8 mouse cellular contexts compared by ENCODE assay signal in the genomic region with DNA sequence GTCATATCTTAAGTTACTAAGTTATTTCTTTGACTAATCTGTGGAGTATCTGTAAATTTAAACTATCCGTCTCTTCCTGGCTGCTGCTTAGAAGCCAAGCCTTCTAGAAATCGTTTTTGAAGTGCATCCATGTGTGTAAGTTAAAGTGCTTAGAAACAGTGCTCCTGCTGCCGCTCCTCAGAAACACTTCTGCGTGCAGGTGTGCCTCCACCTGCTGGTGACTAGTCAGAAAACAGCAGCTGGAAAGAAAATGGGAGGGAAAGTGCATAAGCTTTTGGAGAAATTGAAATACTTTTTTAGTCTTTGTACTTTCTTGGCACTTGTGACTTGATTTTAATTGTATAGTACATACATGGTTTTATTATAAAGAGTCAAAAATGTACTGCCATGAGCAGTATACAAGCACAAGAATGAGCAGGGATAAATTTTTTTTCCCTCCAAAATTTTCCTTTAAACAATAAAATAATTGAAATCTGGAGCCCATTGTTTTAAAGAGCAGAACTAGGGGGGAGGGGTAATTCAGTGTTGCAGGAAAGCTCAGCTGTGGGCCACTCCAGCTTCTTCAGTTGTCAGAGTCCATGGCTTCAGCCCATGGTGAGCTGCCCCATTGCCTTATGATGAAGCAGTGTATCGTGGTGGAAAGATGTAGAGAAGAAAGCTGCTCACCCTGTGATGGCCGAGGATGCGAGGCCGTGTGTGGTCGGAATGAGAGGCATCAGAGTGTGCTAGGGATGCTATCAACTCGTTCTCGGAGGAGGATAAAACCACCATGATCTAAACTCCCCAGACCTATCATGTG. TPM values are rescaled to one million over a fixed set of nuclear protein-coding genes. Genes with fewer than 3 reads are reported as not detected.
DNase-seq lines count a peak whose midpoint lies in the region; TF ChIP-seq lines count a peak whose summit lies in the region.
"Had no signal": no experiment of that assay in that cellular context is flagged by ENCODE, and none has a peak within 500 bp of the region (broad histone marks: within the 10 kb centered on the region; RNA-seq: fewer than 3 reads in every experiment).

No protein-coding gene starts in this region.

- peak; percentile 60 for TF ChIP-seq CTCF in kidney, adult 2 months (conservative IDR thresholded peaks at IDR 0.05; ENCODE audit: insufficient read depth, insufficient read length, low read depth, low read length)

- WGBS in kidney, adult 2 months, result 70% methylated on average over 11 of the region's 11 CpGs

- no peaks in the 10 kb centered on the region for H3K36me3 ChIP-seq in kidney, adult 2 months (ENCODE audit: control insufficient read depth, insufficient read depth, low read length)
- H3K36me3 ChIP-seq in ES-E14 (ENCODE audit: control insufficient read depth, insufficient read depth, low read length, poor library complexity, severe bottlenecking), result peaks cover 5% of the 10 kb centered on the region

- H3K4me3 ChIP-seq in kidney, adult 2 months (ENCODE audit: insufficient read depth, low read depth, low read length), result no peak overlapping the region
- H3K4me3 ChIP-seq in ES-E14 (ENCODE audit: insufficient read depth in 1 of 2, low read depth in 1 of 2, low read length in 2 of 2, poor library complexity in 1 of 2, severe bottlenecking in 1 of 2), result no peak overlapping the region
- H3K4me3 ChIP-seq: limb, embryonic 12.5 days had no signal

- H3K27me3 ChIP-seq in kidney, adult 2 months (replicated peaks; ENCODE audit: control insufficient read depth, insufficient read depth, low read length), result no peaks in the 10 kb centered on the region
- H3K27me3 ChIP-seq: limb, embryonic 12.5 days had no signal

- no peaks in the 10 kb centered on the region for H3K9me3 ChIP-seq in ES-E14 (ENCODE audit: control insufficient read depth, insufficient read depth, low read depth, low read length)
- H3K9me3 ChIP-seq: limb, embryonic 12.5 days had no signal

- no peak for TF ChIP-seq POLR2A in kidney, adult 2 months (IDR thresholded peaks at IDR 0.05; ENCODE audit: low read depth, low read length)

- no peak overlapping the region for H3K27ac ChIP-seq in kidney, adult 2 months (ENCODE audit: insufficient read depth, low read depth, low read length)
- no peak overlapping the region for H3K27ac ChIP-seq in ES-E14 (ENCODE audit: insufficient read depth, low read depth, low read length, poor library complexity, severe bottlenecking)
- H3K27ac ChIP-seq: limb, embryonic 12.5 days had no signal

- DNase-seq in kidney, adult 2 months, result peak; percentile 29
- DNase-seq in kidney, adult 11 months, result no peak
- peak; percentile 35 for DNase-seq in A20 (ENCODE audit: low read depth, low spot score)
- DNase-seq in ES-E14 (ENCODE audit: low read depth, low spot score), result peak; percentile 20
- DNase-seq in kidney, postnatal 14 days, result peak; percentile 26
- no peak for DNase-seq in gastrocnemius, postnatal 10 days
- DNase-seq in ovary, postnatal 10 days (ENCODE audit: low spot score), result no peak

- in situ Hi-C loops in ES-E14 (cut with MboI; ENCODE audit: low sequenced_read_pairs in 2 of 2, unreplicated experiment in 2 of 2), result no loop called here

- H3K9ac ChIP-seq in ES-E14 (ENCODE audit: insufficient read depth, low read depth, low read length, poor library complexity, severe bottlenecking), result no peak overlapping the region
- H3K9ac ChIP-seq: limb, embryonic 12.5 days had no signal

- H3K4me1 ChIP-seq in kidney, adult 2 months (ENCODE audit: control insufficient read depth, insufficient read depth, low read length), result no peaks in the 10 kb centered on the region
- no peaks in the 10 kb centered on the region for H3K4me1 ChIP-seq in ES-E14 (ENCODE audit: control insufficient read depth in 2 of 2, insufficient read depth in 2 of 2, low read length in 2 of 2, poor library complexity in 1 of 2)

TF ChIP-seq in ES-E14, 5 proteins besides CTCF, POLR2A, EP300 and RAD21:
- TF ChIP-seq CHD2 (IDR thresholded peaks at IDR 0.05; ENCODE audit: low read depth, low read length) (no peak), MAFK (IDR thresholded peaks at IDR 0.05; ENCODE audit: insufficient read depth, low read depth, low read length) (no peak), HCFC1 (IDR thresholded peaks at IDR 0.05; ENCODE audit: borderline replicate concordance, insufficient read depth, low read length) (no peak), ZNF384 (IDR thresholded peaks at IDR 0.05; ENCODE audit: low read depth, low read length) (no peak), ZC3H11A (IDR thresholded peaks at IDR 0.05; ENCODE audit: borderline replicate concordance, low read depth, low read length) (no peak)

RNA-seq across cellular contexts. Expression of a gene that starts 53.0 kb away (rescaled TPM):
- 20.5 and 22.0 TPM in 2 replicates for polyA plus RNA-seq in kidney, adult 2 months (2012; rRNA removed)
- total RNA-seq in ES-E14 (2012; rRNA removed), result 39.1 and 55.8 TPM in 2 replicates
- 10 to 100 TPM; 10.5 to 13.0 TPM for total RNA-seq in gastrocnemius, postnatal 10 days (2021)

RNA-seq across cellular contexts. Expression of a gene that starts 53.2 kb away (rescaled TPM):
- 6.0 and 7.8 TPM in 2 replicates for polyA plus RNA-seq in kidney, adult 2 months (2012; rRNA removed)
- 7.3 TPM in 2 replicates for total RNA-seq in ES-E14 (2012; rRNA removed)
- total RNA-seq in gastrocnemius, postnatal 10 days (2021), result 1 to 10 TPM; 7.3 to 8.3 TPM

Comparison
In these comparisons a context has a peak if more than half of its experiments do, and no peak if none do; other contexts are left out.
1. DNase-seq: peak in kidney, adult 2 months (single experiment), A20 (single experiment), ES-E14 (single experiment) and kidney, postnatal 14 days (single experiment); none in kidney, adult 11 months (single experiment), gastrocnemius, postnatal 10 days (single experiment) and ovary, postnatal 10 days (single experiment).